Mouse (Mus musculus) kidney, postnatal 0 days (tissue): Measurements from ENCODE around the gene Mtmr3. TPM values are rescaled to one million over a fixed set of nuclear protein-coding genes. Genes with fewer than 3 reads are reported as not detected.

Experiments
- ATAC-seq: fragments of 200-750 bp; cut with Nextera tagmentation; replicated peaks from 2 replicates; pipeline ENCODE4 v1.8.0; 2017; ENCODE audit warnings: low read depth, moderate number of reproducible peaks, moderate TSS enrichment, moderate library complexity; ENCODE audit not compliant: low FRiP score
- DNase-seq: peaks from one replicate; pipeline ENCODE4 v3.0.0-alpha.2; 2016; ENCODE audit warnings: low spot score
- H3K27ac ChIP-seq: fragments of 300-500 bp; sonication (generic); 2 replicates; pipeline ENCODE4 v1.5.1; 2014; ENCODE audit warnings: mild to moderate bottlenecking
- H3K27me3 ChIP-seq: fragments of 300-500 bp; sonication (generic); 2 replicates; pipeline ENCODE4 v1.6.1; 2014; ENCODE audit warnings: low read length, mixed read lengths; ENCODE audit not compliant: insufficient read depth
- H3K36me3 ChIP-seq: fragments of 300-500 bp; sonication (generic); 2 replicates; pipeline ENCODE4 v1.6.1; 2014; ENCODE audit warnings: low read length, mixed read lengths; ENCODE audit not compliant: insufficient read depth
- H3K4me1 ChIP-seq: fragments of 300-500 bp; sonication (generic); replicated peaks from 2 replicates; pipeline ENCODE4 v1.6.1; 2014; ENCODE audit warnings: antibody characterized with exemption, low read length, mixed read lengths; ENCODE audit not compliant: insufficient read depth
- H3K4me2 ChIP-seq: fragments of 300-500 bp; sonication (generic); 2 replicates; pipeline ENCODE4 v1.6.1; 2014; ENCODE audit warnings: mild to moderate bottlenecking, low read length, moderate library complexity, mixed read lengths
- H3K4me3 ChIP-seq: fragments of 300-500 bp; sonication (generic); replicated peaks from 2 replicates; pipeline ENCODE4 v1.5.1; 2014; ENCODE audit warnings: low read depth, low read length
- H3K9ac ChIP-seq: fragments of 300-500 bp; sonication (generic); 2 replicates; pipeline ENCODE4 v1.6.1; 2014; ENCODE audit warnings: low read depth, low read length
- H3K9me3 ChIP-seq: fragments of 300-500 bp; sonication (generic); replicated peaks from 2 replicates; pipeline ENCODE4 v1.6.1; 2016; ENCODE audit warnings: low read length, inconsistent platforms, mixed read lengths
- CTCF ChIP-seq: IDR thresholded peaks from 2 replicates; pipeline ENCODE4 v1.5.1; 2016; ENCODE audit warnings: antibody characterized with exemption, low read depth, mild to moderate bottlenecking, moderate library complexity
- WGBS: fragments of 180-500 bp; shearing (Covaris S2); extraction: QIAGEN DNeasy Blood & Tissue Kit; methylation state at CpG from one replicate; pipeline ENCODE4 v1.1.7; 2014; 5-methylcytosine and 5-hydroxymethylcytosine counted together
- polyA plus RNA-seq: library from polyadenylated mRNA; unstranded; fragments of >200 nt; fragmentation: Nextera tagmentation; extraction: Ambion mirVana; gene quantifications from 2 replicates; pipeline ENCODE4 v1.2.1, GENCODE M21; 2015

The Mtmr3 gene
- polyA plus RNA-seq, 1 experiment from 2014 or later: 19.6 TPM

GRCm38 (mm10) chr11:4452467-4453184 lies 142.0 kb downstream of the Mtmr3 start:
- no peak overlapping the region for H3K4me3 ChIP-seq
- no peaks in the 10 kb centered on the region for H3K27me3 ChIP-seq
- H3K36me3 ChIP-seq: no peaks in the 10 kb centered on the region
- WGBS: 85% methylated on average over 12 of the region's 12 CpGs
- no peak overlapping the region for H3K27ac ChIP-seq
- no peak overlapping the region for H3K4me2 ChIP-seq
- no peaks in the 10 kb centered on the region for H3K4me1 ChIP-seq
- H3K9ac ChIP-seq: no peak overlapping the region
- TF ChIP-seq CTCF: no peak
- ATAC-seq (no peak), DNase-seq (no peak)
- H3K9me3 ChIP-seq: no peaks in the 10 kb centered on the region

GRCm38 (mm10) chr11:4451116-4451515 lies 143.5 kb downstream of the Mtmr3 start:
- H3K27ac ChIP-seq: no peak overlapping the region
- WGBS: 25% methylated on average over 9 of the region's 9 CpGs
- peak; percentile 76 for TF ChIP-seq CTCF
- H3K4me2 ChIP-seq: no peak overlapping the region
- no peaks in the 10 kb centered on the region for H3K27me3 ChIP-seq
- no peaks in the 10 kb centered on the region for H3K36me3 ChIP-seq
- H3K9me3 ChIP-seq: no peaks in the 10 kb centered on the region
- ATAC-seq (no peak), DNase-seq (peak; percentile 78)
- no peak overlapping the region for H3K9ac ChIP-seq
- no peak overlapping the region for H3K4me3 ChIP-seq
- H3K4me1 ChIP-seq: no peaks in the 10 kb centered on the region

GRCm38 (mm10) chr11:4446195-4446868 lies 148.3 kb downstream of the Mtmr3 start:
- TF ChIP-seq CTCF: no peak
- Histone ChIP-seq H3K9me3 (no peaks in the 10 kb centered on the region), H3K9ac (no peak overlapping the region), H3K27ac (no peak overlapping the region), H3K4me1 (no peaks in the 10 kb centered on the region), H3K36me3 (no peaks in the 10 kb centered on the region), H3K4me2 (no peak overlapping the region), H3K4me3 (no peak overlapping the region), H3K27me3 (no peaks in the 10 kb centered on the region)
- ATAC-seq (no peak), DNase-seq (no peak)
- 88% methylated on average over 9 of the region's 9 CpGs for WGBS

GRCm38 (mm10) chr11:4442280-4442679 lies 152.4 kb downstream of the Mtmr3 start:
- H3K4me2 ChIP-seq: no peak overlapping the region
- no peaks in the 10 kb centered on the region for H3K27me3 ChIP-seq
- no peaks in the 10 kb centered on the region for H3K9me3 ChIP-seq
- no peak overlapping the region for H3K9ac ChIP-seq
- TF ChIP-seq CTCF: no peak
- H3K4me3 ChIP-seq: no peak overlapping the region
- 26% methylated on average over 1 of the region's 1 CpGs for WGBS
- H3K27ac ChIP-seq: no peak overlapping the region
- ATAC-seq (no peak), DNase-seq (no peak)
- no peaks in the 10 kb centered on the region for H3K36me3 ChIP-seq
- no peaks in the 10 kb centered on the region for H3K4me1 ChIP-seq

- WGBS: 49% methylated on average over 19 of the region's 19 CpGs
These were observed 153.7 kb downstream of the Mtmr3 start, which contains the start of gene Hormad2 for GRCm38 (mm10) chr11:4440978-4441377. Gene Hormad2, minus strand, starts transcription at chr11:4441105.

GRCm38 (mm10) chr11:4438211-4438610 lies 156.5 kb downstream of the Mtmr3 start:
- TF ChIP-seq CTCF: no peak
- WGBS: 53% methylated on average over 2 of the region's 2 CpGs
- no peak overlapping the region for H3K27ac ChIP-seq
- H3K4me3 ChIP-seq: no peak overlapping the region
- DNase-seq: no peak
- H3K4me1 ChIP-seq: no peaks in the 10 kb centered on the region
- no peak overlapping the region for H3K9ac ChIP-seq
- no peak overlapping the region for H3K4me2 ChIP-seq
- H3K9me3 ChIP-seq: no peaks in the 10 kb centered on the region
- H3K36me3 ChIP-seq: no peaks in the 10 kb centered on the region
- ATAC-seq: no peak
- H3K27me3 ChIP-seq: no peaks in the 10 kb centered on the region

More at GRCm38 (mm10) chr11:4440978-4441377, 153.7 kb downstream of the Mtmr3 start, which contains the start of gene Hormad2:
- TF ChIP-seq CTCF: no peak
- ATAC-seq (no peak), DNase-seq (no peak)
- H3K4me2 ChIP-seq: no peak within 1 kb of the TSS
- no peak within 1 kb of the TSS for H3K27ac ChIP-seq
- no peaks in the 10 kb centered on the region for H3K27me3 ChIP-seq
- no peaks in the 10 kb centered on the region for H3K9me3 ChIP-seq
- no peak within 1 kb of the TSS for H3K9ac ChIP-seq
- H3K4me1 ChIP-seq: no peaks in the 10 kb centered on the region
- H3K36me3 ChIP-seq: no peaks in the 10 kb centered on the region
- no peak within 1 kb of the TSS for H3K4me3 ChIP-seq
